Mouse (Mus musculus): ENCODE measurements around the gene Haus2. TPM values are rescaled to one million over a fixed set of nuclear protein-coding genes. Genes with fewer than 3 reads are reported as not detected.

The Haus2 gene
- polyA plus RNA-seq, 1 experiment from 2014 or later = 34.5 TPM

GRCm38 (mm10) chr2:120658486-120658885 lies 49.3 kb downstream of the Haus2 start:
- H3K36me3 ChIP-seq = no peaks in the 10 kb centered on the region
- DNase-seq (ENCODE audit: low spot score) = no peak
- H3K4me3 ChIP-seq = no peak overlapping the region
- 81% methylated on average over 5 of the region's 5 CpGs for WGBS
- H3K9me3 ChIP-seq (replicated peaks) = no peaks in the 10 kb centered on the region
- H3K4me1 ChIP-seq = no peaks in the 10 kb centered on the region
- no peak overlapping the region for H3K27ac ChIP-seq
- H3K27me3 ChIP-seq (ENCODE audit: low read depth, poor library complexity, severe bottlenecking) = no peaks in the 10 kb centered on the region

DNA sequence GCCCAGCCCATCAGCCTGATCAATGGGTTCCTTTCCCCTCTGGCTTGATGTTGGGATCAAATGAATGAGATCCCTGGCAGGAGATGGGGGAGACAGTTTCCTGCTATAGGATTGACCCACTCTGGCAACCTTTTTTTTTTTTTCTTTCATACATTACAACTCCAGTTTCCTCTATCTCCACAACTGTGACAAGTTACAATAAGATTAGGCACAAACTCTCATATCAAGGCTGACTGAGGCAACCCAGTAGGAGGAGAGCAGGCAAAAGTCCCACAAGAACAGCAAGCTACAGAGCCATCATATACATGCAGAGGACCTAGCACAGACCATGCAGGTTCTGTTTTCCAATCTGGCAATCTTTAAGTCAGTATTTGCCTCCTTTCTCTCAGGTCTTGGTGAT lies 50.1 kb downstream of the Haus2 start:
- no peak overlapping the region for H3K4me3 ChIP-seq
- no peaks in the 10 kb centered on the region for H3K9me3 ChIP-seq (replicated peaks)
- H3K27ac ChIP-seq = no peak overlapping the region

DNA sequence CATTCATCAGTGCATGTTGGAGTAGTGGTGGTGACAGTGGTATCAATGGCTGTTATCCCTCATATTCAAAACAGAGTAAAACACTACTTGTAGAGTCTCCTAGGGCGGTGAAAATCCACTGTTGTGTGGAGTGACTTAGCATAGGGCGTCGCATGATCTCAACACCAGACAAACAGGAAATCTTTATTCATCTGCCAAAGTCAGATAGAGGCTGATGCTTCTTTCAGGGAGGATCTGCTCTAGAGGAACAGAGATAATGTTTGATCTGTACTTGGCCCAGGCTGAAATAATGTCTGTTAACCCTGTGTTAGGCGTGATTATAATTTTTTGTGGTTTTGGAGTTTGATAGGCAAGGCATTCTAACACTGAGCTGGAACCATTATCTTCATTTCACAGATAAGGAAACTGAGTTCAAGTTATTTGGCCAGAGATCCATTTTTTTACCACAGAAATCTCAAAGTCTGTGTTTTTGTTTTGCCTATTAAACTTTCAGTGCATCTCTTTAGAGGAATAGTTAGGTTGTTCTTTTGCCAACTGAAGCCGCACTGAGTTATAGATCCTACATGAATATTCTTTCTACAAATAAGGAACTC lies 51.4 kb downstream of the Haus2 start:
- H3K27me3 ChIP-seq (ENCODE audit: low read depth, poor library complexity, severe bottlenecking) = no peaks in the 10 kb centered on the region
- no peak for DNase-seq (ENCODE audit: low spot score)
- no peaks in the 10 kb centered on the region for H3K4me1 ChIP-seq
- no peaks in the 10 kb centered on the region for H3K9me3 ChIP-seq (replicated peaks)
- 87% methylated on average over 5 of the region's 5 CpGs for whole genome bisulfite sequencing
- H3K4me3 ChIP-seq = no peak overlapping the region
- no peak overlapping the region for H3K27ac ChIP-seq
- H3K36me3 ChIP-seq = no peaks in the 10 kb centered on the region

More for the DNA sequence above, 50.1 kb downstream of the Haus2 start:
- Histone ChIP-seq H3K36me3 (no peaks in the 10 kb centered on the region), H3K4me1 (no peaks in the 10 kb centered on the region), H3K27me3 (ENCODE audit: low read depth, poor library complexity, severe bottlenecking) (no peaks in the 10 kb centered on the region)
- DNase-seq (ENCODE audit: low spot score) = no peak

DNA sequence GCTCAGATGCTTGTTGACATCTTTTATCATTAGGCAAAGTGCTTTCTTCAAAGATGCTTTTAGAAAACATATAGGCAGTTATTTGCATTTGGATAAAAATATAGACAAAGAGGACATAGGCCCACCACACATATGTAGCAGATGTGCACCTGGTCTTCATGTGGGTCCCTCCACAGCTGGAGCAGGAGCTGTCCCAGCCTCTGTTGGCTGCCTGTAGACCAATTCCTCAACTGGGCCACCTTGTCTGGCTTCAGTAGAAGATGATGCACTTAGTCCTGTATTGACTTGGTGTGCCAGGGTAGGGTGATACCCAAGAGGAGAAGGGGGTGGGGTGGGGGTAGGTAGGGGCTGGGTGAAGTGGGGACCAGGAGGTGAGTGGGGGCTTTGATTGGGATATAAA lies 53.6 kb downstream of the Haus2 start:
- Histone ChIP-seq H3K36me3 (no peaks in the 10 kb centered on the region), H3K27ac (no peak overlapping the region), H3K4me3 (no peak overlapping the region), H3K27me3 (ENCODE audit: low read depth, poor library complexity, severe bottlenecking) (no peaks in the 10 kb centered on the region), H3K9me3 (replicated peaks) (no peaks in the 10 kb centered on the region), H3K4me1 (no peaks in the 10 kb centered on the region)
- no peak for DNase-seq (ENCODE audit: low spot score)

DNA sequence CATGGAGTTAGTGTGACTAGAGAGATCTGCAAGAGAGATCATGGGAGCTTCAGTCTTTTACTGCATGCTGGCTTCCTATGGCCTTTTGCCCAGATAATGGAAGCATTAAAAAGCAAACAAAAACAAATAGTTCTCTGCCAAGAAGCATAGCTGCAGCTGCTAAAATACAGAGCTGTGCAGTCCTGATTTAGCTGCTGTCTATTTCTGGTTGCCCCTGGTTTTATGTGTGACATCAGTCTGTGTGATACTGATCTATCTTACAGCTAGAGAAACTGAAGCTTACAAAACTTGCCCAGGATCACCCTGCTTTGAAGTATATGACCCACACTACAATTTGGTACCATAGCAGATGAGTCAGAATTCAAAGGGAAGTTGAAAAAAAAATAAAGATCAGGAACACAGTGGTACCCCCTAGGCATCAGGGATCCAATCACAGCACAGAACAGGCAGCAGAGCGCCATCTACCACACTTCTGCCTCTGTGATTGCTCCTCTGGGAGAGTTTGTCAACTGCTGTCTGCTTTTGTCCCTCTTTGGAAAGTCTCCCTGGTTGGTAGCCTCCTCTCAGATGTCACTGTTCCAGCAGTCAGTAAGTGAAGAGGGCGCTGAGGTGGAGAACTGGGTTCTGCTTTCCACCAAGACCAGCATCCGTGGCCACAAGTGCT lies 54.4 kb downstream of the Haus2 start:
- 72% methylated on average over 3 of the region's 3 CpGs for WGBS
- no peak for DNase-seq (ENCODE audit: low spot score)

GRCm38 (mm10) chr2:120667446-120667845 lies 58.3 kb downstream of the Haus2 start:
- H3K27me3 ChIP-seq (ENCODE audit: low read depth, poor library complexity, severe bottlenecking) = no peaks in the 10 kb centered on the region
- no peaks in the 10 kb centered on the region for H3K4me1 ChIP-seq
- no peak for DNase-seq (ENCODE audit: low spot score)
- H3K9me3 ChIP-seq (replicated peaks) = no peaks in the 10 kb centered on the region
- H3K36me3 ChIP-seq = no peaks in the 10 kb centered on the region
- no peak overlapping the region for H3K4me3 ChIP-seq
- WGBS = 93% methylated on average over 2 of the region's 2 CpGs
- H3K27ac ChIP-seq = no peak overlapping the region

More for the DNA sequence above, 54.4 kb downstream of the Haus2 start:
- H3K4me3 ChIP-seq = no peak overlapping the region
- no peaks in the 10 kb centered on the region for H3K4me1 ChIP-seq
- no peak overlapping the region for H3K27ac ChIP-seq
- no peaks in the 10 kb centered on the region for H3K27me3 ChIP-seq (ENCODE audit: low read depth, poor library complexity, severe bottlenecking)
- H3K36me3 ChIP-seq = no peaks in the 10 kb centered on the region
- H3K9me3 ChIP-seq (replicated peaks) = no peaks in the 10 kb centered on the region

- Histone ChIP-seq H3K27me3 (ENCODE audit: low read depth, poor library complexity, severe bottlenecking) (no peaks in the 10 kb centered on the region), H3K36me3 (no peaks in the 10 kb centered on the region), H3K27ac (no peak overlapping the region), H3K9me3 (replicated peaks) (no peaks in the 10 kb centered on the region), H3K4me3 (no peak overlapping the region), H3K4me1 (no peaks in the 10 kb centered on the region)
- 90% methylated on average over 2 of the region's 2 CpGs for WGBS
- DNase-seq (ENCODE audit: low spot score) = no peak
Measured at GRCm38 (mm10) chr2:120670253-120670652, 61.1 kb downstream of the Haus2 start.

Other genes with a start within 250 kb of the Haus2 start
- 5.7 and 7.3 TPM in 2 replicates for gene Ganc, start 205.5 kb upstream of the Haus2 start, polyA plus RNA-seq (2016; fragmentation: Nextera tagmentation; extraction: Ambion mirVana)
- gene Tmem87a, start 205.3 kb upstream of the Haus2 start, polyA plus RNA-seq (2016; fragmentation: Nextera tagmentation; extraction: Ambion mirVana) = 4.9 and 6.8 TPM in 2 replicates
- 0.30 and 0.58 TPM in 2 replicates for gene Capn3, start 153.4 kb upstream of the Haus2 start, polyA plus RNA-seq (2016; fragmentation: Nextera tagmentation; extraction: Ambion mirVana)
- gene Zfp106, start 45.5 kb upstream of the Haus2 start, polyA plus RNA-seq (2016; fragmentation: Nextera tagmentation; extraction: Ambion mirVana) = 75.8 and 81.0 TPM in 2 replicates
- 60.2 and 62.6 TPM in 2 replicates for gene Snap23, start 41.7 kb upstream of the Haus2 start, polyA plus RNA-seq (2016; fragmentation: Nextera tagmentation; extraction: Ambion mirVana)
- gene Lrrc57, start 137 bp downstream of the Haus2 start, polyA plus RNA-seq (2016; fragmentation: Nextera tagmentation; extraction: Ambion mirVana) = 24.7 and 31.0 TPM in 2 replicates
- 2.2 and 3.1 TPM in 2 replicates for gene Stard9, start 19.7 kb downstream of the Haus2 start, polyA plus RNA-seq (2016; fragmentation: Nextera tagmentation; extraction: Ambion mirVana)
- gene Cdan1, start 240.7 kb downstream of the Haus2 start, polyA plus RNA-seq (2016; fragmentation: Nextera tagmentation; extraction: Ambion mirVana) = 5.7 TPM in 2 replicates
- 3.7 and 5.0 TPM in 2 replicates for gene Ttbk2, start 241.2 kb downstream of the Haus2 start, polyA plus RNA-seq (2016; fragmentation: Nextera tagmentation; extraction: Ambion mirVana)